Mouse (Mus musculus): ENCODE measurements around the gene Vtcn1.

GRCm38 (mm10) chr3:100793345-100793744 is 31.9 kb upstream of the Vtcn1 start:
- TF ChIP-seq TAL1 (IDR thresholded peaks at IDR 0.05; ENCODE audit: low read length) (no peak), GATA1 (IDR thresholded peaks at IDR 0.05; ENCODE audit: low read length) (no peak)

Measured in erythroblast, embryonic 14.5 days (primary cell).